Mouse (Mus musculus): ENCODE measurements around the gene Pop4.
"Not testable (repeated sequence)": the region's sequence is repeated elsewhere in the genome, so short reads cannot be mapped to it uniquely, and the experiment has no call there.

Gene Pop4

DNA sequence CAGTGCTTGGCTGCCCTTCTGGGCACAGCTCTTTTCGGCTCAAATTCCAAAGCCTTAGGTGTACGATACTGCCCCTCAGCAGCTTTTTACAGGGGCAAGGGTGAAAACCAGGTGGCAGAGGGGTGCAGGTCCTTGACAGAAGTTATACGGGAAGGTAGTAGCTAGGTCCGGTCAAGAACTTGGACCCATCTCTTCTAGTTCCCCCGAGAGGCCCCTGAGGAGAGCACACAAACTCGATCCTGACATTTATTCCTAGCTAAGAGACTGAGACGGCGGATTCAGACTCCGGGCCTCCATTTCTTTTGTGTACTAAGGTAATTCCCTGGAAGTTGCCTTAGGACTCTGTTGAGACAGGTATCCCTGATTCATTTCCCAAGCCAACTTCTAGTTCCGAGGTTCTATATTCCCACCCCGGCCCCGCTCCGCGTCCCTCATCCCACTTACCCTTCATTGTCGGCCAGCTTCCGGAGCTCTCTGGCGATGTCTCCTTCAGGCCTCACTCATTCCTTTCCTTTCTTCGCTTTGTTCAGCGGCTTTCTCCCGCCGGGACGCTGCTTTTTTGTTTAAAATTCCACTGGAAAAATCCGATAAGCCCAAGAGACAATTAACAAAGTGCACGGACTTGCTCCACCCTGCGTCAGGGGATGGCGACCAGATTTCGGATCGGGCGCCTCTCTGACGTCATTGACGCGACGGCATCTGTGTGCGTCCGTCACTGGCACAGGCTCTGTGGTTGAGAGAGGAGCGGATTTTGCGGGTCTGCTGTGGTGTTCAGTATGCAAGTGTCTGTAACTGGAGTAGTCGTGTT lies at the start of gene Pop4:
Gene Pop4, minus strand, starts transcription at position 721 of the 808 bp plus-strand sequence.
- DNase-seq: peak; percentile 85

DNA sequence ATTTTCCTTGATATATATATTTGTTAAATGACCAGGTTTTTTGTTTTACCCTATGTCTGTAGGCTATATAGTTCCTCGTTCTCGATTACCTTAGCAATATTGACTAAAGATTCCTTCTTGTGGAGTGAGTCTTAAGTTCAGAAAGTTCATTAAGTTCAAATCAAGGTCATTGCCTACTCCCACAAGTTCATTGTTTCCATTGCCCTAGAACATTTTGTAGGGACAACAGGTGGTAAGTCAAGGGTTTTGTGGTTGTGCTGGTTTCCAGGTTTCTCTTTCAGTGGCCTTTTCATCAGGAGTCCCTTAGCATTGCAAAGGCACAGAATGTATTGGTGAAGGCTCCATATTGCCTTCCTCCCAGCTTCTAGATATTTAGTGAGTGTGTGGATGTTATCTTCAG lies 49.4 kb upstream of the Pop4 start:
- DNase-seq: no peak

DNA sequence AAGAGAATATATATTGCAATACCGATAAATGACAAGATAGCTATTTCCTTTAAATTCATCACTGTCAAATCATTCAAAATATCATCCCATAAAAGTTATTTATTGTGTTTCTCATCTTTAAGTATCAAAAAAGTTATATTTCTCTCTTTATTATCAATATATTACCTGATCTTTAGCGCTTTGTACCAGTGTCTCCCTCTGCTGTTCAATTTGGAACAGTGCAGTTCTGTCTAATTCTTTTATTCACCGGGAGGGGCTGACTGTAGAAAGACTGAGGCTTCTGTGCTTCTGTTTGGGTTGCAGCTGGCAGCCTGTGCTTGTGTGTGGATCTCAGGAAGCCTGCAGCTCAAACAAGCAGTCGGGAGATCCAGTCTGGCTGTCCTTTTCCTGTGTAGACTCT lies 11.0 kb upstream of the Pop4 start:
- DNase-seq: not testable (repeated sequence)

DNA sequence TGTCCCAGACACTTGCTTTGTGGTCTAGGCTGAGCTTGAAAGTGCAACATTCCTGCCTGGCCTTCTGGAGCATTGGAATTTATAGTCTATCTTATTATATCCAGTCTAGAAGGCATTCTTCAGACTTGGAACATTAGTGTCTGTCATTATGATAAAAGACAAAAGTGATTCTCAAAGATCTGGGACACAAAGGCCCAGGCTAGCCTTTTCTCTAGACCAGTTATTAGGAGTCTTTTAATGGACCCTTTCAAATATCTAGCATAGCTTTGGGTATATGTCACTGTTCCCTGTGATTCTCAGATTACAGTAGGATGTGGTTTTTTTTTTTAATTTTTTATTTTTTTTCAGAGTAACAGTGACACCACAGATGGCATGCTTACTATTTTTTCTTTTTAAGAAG lies 1.3 kb upstream of the Pop4 start:
- no peak for DNase-seq

DNA sequence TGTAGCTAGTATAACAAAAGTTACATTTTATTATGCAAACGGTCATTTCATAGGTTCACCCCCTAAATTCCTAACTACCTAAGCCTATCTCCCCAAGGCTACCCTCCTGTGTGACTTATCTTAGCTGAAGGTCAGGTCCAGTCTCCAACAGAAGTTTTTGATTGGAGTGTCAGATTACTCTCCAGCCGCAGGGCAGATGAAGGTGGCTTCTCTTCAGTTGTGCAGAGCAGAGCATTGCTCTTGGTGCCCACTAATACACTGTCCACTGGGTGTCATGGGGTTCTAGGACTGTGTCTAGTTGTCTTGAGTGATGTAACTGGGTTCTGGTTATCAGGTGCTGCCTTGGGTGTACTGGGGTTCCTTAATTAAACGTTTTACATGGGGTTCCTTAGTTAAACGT lies 636 bp upstream of the Pop4 start:
- DNase-seq: no peak

DNA sequence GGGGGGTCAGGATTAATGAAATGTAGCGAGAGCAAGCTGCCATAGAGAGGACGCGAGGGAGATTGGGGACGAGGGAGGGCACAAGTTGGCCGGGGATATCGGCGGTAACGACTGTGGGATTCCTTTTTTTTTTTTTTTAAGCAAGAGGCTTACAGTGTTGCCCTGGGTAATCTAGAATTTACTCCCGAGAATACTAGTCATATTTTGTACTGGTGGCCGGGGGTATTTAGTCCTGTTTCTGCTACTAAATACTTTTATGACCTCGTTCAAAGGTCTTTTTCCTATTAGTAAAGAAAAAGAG lies 238 bp upstream of the Pop4 start:
- DNase-seq: no peak

DNA sequence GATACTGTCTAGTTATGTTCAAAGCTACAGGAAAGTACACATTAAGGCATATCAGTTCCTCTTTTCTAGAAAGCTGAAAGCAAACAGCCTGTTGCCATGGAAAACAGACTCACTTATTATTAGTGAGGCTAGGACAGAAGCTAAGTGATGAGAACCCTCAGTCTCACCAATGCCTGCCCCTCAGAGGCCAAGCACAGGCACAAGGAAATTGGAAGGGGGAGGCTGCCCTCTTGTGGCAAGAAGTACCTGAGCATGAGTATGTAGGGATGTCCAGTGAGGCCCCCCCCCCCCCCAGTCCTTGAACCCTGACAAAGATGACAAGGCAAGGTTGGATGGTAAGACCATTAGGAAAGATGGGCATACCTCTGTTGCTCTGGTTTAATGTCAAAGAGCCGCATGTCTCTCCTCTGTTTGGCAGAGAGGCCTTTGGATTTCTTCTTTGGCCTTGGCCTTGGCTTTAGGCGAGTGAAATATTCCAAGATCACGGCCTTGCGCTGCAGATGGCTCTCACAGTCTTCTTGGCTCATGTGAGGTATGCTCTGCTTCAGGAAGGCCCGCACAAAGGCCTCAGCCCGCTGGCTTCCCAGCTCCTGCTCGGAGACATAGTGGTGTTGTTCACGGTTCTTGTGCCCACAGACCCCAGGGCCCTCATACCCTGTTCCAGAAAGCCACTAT lies 4.1 kb downstream of the Pop4 start:
- DNase-seq: peak; percentile 63

DNA sequence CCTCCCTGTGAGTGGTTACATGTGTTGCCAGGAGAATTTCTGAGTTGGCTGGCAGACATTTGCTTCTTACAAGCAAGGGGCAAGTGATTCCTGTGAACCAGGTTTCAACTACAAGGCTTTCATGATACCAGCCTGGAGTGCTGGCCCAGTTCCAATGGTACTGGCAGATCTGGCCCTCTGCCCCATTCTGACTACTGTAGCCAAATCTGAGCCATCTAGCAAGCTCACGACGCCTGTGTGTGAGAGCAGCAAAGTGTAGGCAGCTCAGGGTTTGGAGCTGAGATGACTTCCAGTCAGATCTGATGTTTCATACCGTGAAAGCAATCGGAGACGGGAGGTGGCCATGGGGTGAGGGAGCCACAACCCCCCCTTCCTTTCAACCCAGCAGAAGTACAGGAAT lies 8.8 kb downstream of the Pop4 start:
- DNase-seq: peak; percentile 62

DNA sequence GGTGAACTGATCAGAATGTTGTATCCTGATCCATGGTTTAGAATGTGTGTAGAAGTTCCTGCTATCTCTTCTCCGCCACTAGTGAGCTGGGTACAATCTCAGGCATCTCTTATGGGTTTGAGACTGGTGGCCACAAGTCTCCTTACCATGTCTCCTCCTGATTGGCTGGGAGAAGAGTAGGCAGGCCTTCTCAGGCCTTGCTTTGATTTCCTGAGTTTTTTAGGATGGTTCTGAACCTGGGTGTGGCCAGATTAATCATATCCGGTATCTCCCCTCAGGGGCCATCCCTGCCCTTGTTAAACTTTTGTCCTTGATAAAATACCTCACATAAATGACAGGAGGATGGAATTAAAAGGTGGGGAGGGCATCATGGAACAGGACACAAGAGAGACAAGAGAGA lies 11.6 kb downstream of the Pop4 start:
- no peak for DNase-seq

DNA sequence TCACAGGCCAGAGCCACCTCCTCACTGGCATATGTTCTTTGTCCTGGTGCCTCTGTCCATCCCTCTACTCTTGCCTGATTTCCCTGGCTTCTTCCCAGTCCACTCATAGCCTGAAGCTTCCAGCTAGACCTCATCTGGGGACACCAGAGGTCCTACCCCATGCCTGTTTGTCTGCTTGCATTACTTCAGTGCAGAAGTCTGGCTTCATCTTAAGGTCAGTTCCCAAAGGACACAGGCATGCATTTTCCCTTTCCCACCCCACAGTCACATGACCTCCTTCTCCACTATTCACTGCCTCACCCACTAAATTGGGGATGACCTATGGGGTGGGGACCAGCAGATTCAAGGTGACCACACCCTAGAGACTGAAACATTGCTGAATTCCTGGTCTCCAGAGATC lies 17.8 kb downstream of the Pop4 start:
- no peak for DNase-seq

DNA sequence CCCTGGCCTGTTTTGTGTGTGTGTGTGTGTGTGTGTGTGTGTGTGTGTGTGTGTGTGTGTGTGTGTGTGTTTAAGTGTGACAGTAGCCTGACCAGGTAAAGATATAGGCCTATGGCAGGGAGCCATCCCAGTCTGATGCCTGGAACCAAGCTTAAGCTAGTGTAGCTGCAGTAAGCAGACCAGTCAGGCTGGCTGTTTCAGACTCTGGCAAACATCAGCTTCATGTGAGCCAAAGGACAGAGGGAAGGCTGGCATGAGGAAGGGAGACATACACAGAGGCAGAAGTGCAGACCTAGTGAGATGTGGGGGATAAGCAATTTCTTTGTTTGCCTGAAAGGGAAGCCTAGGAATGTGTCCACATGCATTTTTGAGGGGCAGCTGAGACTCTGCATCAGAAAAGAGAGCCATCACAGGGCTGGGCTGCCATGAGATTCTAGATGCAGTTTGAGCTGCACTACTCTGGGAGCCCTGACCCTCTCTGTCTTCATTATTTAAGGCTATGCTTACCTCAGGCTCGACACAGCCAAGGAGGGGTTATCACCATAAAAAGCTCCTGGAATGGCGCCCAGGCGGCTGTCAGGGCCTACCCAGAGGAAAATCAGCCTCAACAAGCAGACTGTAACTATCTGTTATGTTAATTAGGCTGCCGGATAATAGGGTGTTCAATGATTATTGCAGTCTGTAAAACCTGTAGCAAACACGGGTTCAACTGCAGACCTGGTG lies 19.6 kb downstream of the Pop4 start:
- no peak for DNase-seq

DNA sequence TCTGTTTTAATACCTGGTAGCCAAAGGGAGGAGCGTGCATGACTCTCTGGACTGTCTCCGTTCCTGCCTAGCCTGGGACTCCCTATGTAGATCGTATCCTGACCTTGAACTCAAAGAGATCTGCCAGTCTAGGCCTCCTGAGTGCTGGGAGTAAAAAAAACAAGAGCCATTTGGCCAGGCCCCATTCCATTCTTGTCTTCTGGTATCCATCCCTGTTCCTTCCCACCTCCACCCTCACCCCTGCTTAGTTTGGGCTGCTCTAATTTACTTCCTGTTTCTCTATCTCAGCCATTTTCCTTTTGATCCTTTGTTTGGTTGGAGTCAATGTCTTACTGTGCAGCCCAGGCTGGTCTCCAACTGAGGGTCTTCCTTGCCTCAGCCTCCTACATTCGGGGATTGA lies 28.8 kb downstream of the Pop4 start:
- no peak for DNase-seq

DNA sequence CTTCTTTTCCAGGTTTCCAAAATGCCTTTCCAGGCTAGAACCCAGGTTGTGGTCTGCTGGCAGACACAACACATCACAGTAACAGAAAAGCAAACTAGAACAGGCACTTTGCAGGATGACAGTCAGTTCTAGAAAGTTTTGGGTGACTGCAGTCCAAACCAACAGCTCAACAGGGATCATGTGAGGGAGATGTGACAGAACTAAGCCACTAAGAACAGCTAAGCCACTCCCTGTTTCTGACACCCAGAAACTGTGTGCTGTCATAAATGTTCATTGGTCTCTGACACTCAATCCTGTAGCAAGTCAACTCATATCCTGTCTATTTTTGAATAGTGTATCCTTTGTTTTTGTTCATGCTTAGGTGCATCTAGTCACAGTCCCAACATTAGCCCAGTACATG lies 34.1 kb downstream of the Pop4 start:
- no peak for DNase-seq

DNA sequence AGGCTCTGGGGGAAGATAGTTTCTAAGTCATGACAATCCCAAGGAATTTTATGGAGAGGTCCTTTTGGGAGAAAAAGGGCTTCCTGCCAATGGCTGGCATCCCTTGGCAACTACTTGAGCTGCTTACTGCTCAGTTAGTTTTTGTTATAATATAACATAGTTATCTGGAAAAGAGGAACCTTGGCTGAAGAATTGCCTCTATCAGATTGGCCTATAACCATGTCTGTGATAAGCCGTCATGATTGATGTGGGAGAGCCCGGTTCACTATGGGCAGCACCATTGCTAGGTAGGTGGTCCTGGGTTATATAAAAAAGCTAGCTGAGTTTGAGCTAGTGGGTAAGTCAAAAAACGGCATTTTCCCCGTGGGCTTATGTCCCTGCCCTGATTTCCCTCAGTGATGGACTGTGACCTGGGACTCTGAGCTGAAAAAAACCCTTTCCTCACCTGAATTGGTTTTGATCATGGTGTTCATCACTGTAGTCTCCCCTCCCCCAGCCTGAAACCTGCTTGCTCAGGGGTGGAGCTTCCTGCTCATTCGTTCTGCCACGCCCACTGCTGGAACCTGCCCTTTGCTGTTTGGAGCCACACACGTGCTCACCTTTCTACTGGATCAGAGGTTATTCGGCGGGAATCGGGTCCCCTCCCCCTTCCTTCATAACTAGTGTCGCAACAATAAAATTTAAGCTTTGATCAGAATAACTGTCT lies 34.7 kb downstream of the Pop4 start:
- no peak for DNase-seq

DNA sequence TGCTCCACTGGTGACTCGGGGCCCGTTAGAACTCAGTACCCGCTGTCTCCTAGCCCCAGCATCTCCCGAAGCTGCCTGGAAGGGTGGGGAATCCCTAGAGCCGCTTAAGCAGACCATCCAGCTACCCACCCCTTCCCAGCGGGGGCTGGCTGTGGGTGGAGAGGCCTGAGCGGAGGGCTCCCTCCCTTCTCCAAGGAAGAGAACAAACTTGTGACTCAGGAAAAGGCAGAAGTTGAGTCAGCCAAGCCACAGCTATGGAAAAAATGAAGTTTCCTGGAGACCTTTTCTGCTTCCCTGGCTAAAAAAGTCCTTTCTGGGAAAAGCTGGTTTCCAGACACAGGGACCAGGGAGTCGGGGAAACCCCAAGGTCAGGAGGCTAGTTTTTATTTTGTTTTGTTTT lies 40.9 kb downstream of the Pop4 start:
- no peak for DNase-seq

DNA sequence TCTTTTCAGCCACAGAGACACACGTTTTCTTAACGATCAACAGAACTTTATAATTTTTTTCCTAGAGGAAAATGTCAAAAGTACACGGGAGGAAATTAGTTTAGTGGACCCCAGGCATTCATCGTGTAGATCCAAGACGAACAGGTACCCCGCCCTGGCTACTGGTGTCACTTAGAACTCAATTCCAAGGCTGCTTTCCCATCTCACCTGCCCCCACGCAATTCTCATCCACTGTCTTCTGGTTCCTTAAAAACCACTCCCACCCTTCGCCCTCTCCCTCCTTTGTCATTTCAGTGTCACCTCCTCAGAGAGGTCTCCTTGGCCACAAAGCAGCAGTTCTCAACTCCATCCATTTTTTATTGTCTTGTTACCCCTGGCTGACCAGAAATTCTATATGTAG lies 42.9 kb downstream of the Pop4 start:
- DNase-seq: peak; percentile 24

DNA sequence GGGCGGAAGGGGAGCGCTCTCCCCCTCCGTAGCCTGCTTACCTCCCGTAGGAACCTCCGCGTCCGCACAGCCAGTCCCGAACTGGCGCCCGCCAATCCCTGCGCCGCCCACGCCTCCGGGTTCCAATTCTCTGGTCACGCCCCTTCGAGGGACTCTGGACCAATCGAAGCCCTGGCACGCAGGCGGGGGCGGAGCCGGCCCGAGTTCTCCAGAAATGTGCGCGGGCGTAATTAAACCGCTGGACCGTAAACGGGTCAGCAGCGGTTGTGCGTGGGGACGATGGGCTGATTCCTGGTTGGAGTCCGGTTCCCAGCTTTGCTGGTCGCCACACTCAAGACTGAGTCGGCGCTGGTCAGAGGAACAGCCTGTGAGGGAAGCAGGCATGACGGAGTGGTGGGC lies 43.3 kb downstream of the Pop4 start, which contains the start of gene Plekhf1:
Gene Plekhf1, minus strand, starts transcription at position 117 of the 399 bp plus-strand sequence.
- DNase-seq: peak; percentile 93

DNA sequence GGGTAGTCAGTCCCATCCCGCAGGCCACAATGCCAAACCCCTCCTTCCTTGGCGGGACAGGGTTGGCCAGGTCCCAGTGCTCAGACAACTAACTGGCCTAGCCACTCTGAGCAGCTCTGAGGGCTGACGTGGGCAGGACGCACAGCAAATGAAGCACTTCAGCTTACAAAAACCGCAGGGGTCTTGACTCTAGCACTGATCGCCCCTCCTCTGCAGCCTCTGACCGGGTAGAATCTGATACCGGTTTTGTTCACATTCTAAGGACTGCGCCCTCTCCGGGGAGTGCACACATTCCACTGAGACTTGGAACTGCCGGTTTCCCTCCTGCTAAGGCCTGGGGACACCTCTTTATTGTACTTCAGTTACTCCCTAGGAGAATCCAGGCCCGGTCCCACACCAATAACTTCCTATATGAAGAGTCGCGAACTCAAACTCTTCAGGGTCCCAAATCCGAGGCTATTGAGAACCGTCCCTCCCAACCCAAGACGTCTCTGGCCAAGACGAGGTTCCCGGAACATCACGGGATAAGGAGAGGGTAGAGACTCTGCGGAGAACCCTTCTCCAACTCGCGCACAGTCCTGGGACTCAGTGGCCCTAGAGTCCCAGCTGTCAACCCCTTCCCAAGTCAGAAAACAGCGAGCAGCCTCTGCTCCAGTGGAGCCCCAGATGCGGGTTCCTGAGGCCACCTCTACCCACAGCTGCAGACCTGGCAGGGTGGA lies 43.9 kb downstream of the Pop4 start:
- DNase-seq: peak; percentile 86

DNA sequence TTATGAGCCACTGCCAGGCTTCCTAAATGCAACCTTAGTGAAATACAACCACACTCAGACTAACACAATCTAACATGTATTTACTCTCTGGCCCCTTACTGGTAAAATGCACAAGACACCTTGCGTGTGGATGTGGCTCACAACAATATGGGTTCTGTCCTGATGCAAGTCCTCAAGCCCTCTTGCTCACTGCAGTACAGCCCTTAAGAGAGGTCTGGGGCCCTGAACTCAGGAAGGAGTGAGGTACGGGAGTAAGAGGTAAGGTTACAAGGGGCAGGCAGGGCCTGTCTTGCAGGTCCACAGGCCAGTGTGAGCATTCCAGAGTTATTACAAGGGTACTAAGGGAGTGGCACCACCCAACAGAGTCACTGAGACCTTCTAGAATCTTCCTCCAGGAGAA lies 45.0 kb downstream of the Pop4 start:
- no peak for DNase-seq

DNA sequence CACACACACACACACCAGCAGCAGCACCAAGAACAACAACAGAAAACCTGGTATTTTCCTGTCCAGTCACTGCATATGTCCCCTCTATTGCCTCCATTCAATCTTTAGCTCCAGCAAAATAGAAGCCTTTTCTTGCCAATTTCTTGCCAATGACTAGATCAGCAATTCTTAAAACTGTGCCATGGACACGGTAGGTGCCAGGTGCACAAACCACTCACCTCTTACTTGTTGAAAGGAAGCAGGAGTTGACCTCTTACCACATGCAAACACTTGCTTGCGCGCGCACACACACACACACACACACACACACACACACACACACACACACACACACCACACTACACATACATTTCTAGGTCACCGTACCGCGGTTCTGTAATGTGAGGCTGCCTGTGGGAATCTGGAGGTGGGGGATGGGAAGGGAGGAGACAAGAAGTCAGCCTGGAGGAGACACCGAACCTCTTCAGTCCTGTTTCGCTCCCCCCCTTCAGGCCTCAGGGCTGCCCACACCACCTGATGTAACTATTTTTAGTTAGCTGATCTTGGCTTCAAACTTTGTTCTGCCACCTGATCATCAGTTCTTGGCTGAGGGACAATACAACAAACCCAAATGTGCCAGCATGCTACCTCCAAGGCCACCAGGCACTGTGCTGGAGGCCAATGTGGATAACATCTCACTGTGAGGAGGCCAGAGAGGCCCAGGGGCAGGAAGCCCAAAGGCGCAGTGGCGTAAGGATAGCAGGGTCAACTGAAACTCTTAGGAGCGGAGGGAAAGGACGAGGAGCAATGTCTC lies 46.5 kb downstream of the Pop4 start:
- peak; percentile 83 for DNase-seq

DNA sequence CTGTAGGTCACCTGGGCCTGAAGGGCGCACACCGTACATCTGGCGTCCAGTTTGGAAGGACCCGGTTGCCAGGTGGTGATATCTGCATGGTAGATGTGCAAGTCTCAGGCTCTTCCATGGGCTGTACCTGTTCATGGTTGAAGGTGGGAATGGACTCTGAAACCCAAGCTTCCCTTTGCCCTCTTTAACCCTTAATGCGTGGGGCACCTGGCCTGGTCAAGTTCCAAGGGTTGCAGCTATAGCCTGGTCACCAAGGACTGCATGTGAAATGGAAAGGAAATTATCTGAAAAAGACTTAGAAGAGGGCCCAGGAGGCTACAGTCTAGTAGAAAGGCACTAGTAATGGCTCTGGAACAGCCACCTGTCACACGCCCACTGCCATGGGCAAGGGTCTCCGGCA lies 50.4 kb downstream of the Pop4 start:
- no peak for DNase-seq

DNA sequence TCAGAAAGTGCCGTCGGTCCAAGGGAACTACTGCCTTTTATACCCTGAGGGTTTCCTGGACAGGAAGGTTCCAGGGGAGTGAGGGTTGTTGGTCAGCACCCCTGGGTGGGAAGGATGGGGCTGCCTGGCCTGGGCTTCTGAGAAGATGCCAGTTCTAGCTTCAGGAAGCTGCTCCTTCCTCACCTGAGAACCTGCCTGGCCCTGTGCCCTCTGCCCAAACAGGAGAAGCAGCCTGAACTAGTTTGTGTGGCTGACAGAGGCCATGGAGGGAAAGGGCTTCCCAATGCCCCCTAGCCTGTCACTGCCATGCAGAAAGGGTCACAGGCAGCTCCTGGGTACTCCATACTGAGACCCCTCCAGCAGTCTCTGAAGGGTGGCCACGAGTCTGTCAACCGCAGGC lies 51.7 kb downstream of the Pop4 start:
- no peak for DNase-seq
